Mouse (Mus musculus) adrenal gland, adult 2 months (tissue): Measurements from ENCODE around the gene Ak3. TPM values are rescaled to one million over a fixed set of nuclear protein-coding genes. Genes with fewer than 3 reads are reported as not detected.

Source experiments
- DNase-seq: peaks from one replicate; pipeline ENCODE4 v3.0.0; 2021
- polyA plus RNA-seq: library from polyadenylated mRNA; depleted of rRNA; stranded (reverse); fragments of >200 nt; gene quantifications from 2 replicates; pipeline ENCODE4 v1.2.3, GENCODE M21; 2012; rRNA removed
- total RNA-seq, 2 experiments: library from RNA; stranded (reverse); gene quantifications; 2 replicates each; pipeline ENCODE4 v1.2.3; 2021

Gene Ak3
- total and polyA plus RNA-seq, 3 experiments = 134 to 262 (median 232) TPM

- no peak for DNase-seq
Measured at GRCm38 (mm10) chr19:28995366-28995765, 52.4 kb downstream of the Ak3 start.

- DNase-seq = no peak
Measured at GRCm38 (mm10) chr19:28994870-28995269, 52.9 kb downstream of the Ak3 start.

- DNase-seq = no peak
Measured at GRCm38 (mm10) chr19:28991391-28991790, 56.4 kb downstream of the Ak3 start.

GRCm38 (mm10) chr19:28990590-28991221 is 57.1 kb downstream of the Ak3 start:
- no peak for DNase-seq

GRCm38 (mm10) chr19:28990194-28990589 is 57.6 kb downstream of the Ak3 start, which contains the start of gene Cdc37l1:
Gene Cdc37l1, plus strand, starts transcription at chr19:28990352.
- peak; percentile 99 for DNase-seq

- no peak for DNase-seq
Measured at GRCm38 (mm10) chr19:28989515-28989914, 58.2 kb downstream of the Ak3 start.

GRCm38 (mm10) chr19:28982617-28983016 is 65.1 kb downstream of the Ak3 start:
- no peak for DNase-seq

- peak; percentile 88 for DNase-seq
Measured at GRCm38 (mm10) chr19:28974862-28975611, 72.7 kb downstream of the Ak3 start.

Other genes starting within 250 kb of the Ak3 start
- gene Slc1a1, start 212.9 kb downstream of the Ak3 start, total RNA-seq = 1 to 10 TPM in 1 of 2 experiments, under 1 TPM in 1; 0.89 to 1.5 TPM
- 0.59 and 0.64 TPM in 2 replicates for gene Slc1a1, start 212.9 kb downstream of the Ak3 start, polyA plus RNA-seq
- gene Plpp6, start 84.0 kb downstream of the Ak3 start, total RNA-seq = 10 to 100 TPM; 32.0 to 35.3 TPM
- 26.5 and 27.1 TPM in 2 replicates for gene Plpp6, start 84.0 kb downstream of the Ak3 start, polyA plus RNA-seq
- gene 4430402I18Rik, start 80.2 kb downstream of the Ak3 start, total RNA-seq = 1 to 10 TPM; 5.1 to 5.3 TPM
- gene 4430402I18Rik, start 80.2 kb downstream of the Ak3 start, polyA plus RNA-seq = 0.65 and 1.1 TPM in 2 replicates
- gene Cdc37l1, start 57.6 kb downstream of the Ak3 start, total RNA-seq = 10 to 100 TPM; 39.4 to 46.2 TPM
- 10.7 and 11.2 TPM in 2 replicates for gene Cdc37l1, start 57.6 kb downstream of the Ak3 start, polyA plus RNA-seq
- 10 to 100 TPM; 25.6 to 26.9 TPM for gene Rcl1, start 53.4 kb upstream of the Ak3 start, total RNA-seq
- 47.5 and 51.4 TPM in 2 replicates for gene Rcl1, start 53.4 kb upstream of the Ak3 start, polyA plus RNA-seq
- 10 to 100 TPM; 18.2 to 19.2 TPM for gene Jak2, start 203.9 kb upstream of the Ak3 start, total RNA-seq
- gene Jak2, start 203.9 kb upstream of the Ak3 start, polyA plus RNA-seq = 3.1 and 3.2 TPM in 2 replicates